Mouse (Mus musculus) layer of hippocampus, adult 2 months (tissue): ENCODE results near the gene Slc7a5. TPM values are rescaled to one million over a fixed set of nuclear protein-coding genes. Genes with fewer than 3 reads are reported as not detected.

ENCODE experiments used
- DNase-seq, 2 experiments: peaks; one replicate each; pipeline ENCODE4 v3.0.0; 2022; ENCODE audit warnings: low spot score in 2 of 2
- H3K27ac ChIP-seq: fragments of 200-600 bp; 2 replicates; pipeline ENCODE4 v1.8.1; 2022
- H3K4me3 ChIP-seq: fragments of 200-600 bp; 2 replicates; pipeline ENCODE4 v1.8.1; 2022; ENCODE audit warnings: mild to moderate bottlenecking
- CTCF ChIP-seq: fragments of 200-600 bp; conservative IDR thresholded peaks from 2 replicates; pipeline ENCODE4 v1.8.1; 2022; ENCODE audit warnings: antibody characterized with exemption, mild to moderate bottlenecking, moderate library complexity
- long read RNA-seq, 2 experiments: library from polyadenylated mRNA; stranded (forward); transcript quantifications; one replicate each; pipeline ENCODE4 v2.0.0; 2021; ENCODE audit warnings: borderline mapping rate in 2 of 2
- total RNA-seq, 2 experiments: library from RNA; stranded (reverse); gene quantifications; 2 replicates each; pipeline ENCODE4 v1.2.3; 2021

Slc7a5 gene
- 10 to 100 TPM; 66.5 to 68.7 TPM for total RNA-seq
- long read RNA-seq, experiment 1, transcript Slc7a5-201 (10 exons, 3,517 nt), result major isoform, 40 of 56 reads
- long read RNA-seq, experiment 1, partial matches to known transcripts, result 4 of 56 reads
- long read RNA-seq, experiment 1, other reads (novel, unspliced or antisense), result 12 of 56 reads
- long read RNA-seq, experiment 2, transcript Slc7a5-201 (10 exons, 3,517 nt), result major isoform, 75 of 89 reads
- long read RNA-seq, experiment 2, partial matches to known transcripts, result 3 of 89 reads
- long read RNA-seq, experiment 2, other reads (novel, unspliced or antisense), result 10 of 89 reads

DNA sequence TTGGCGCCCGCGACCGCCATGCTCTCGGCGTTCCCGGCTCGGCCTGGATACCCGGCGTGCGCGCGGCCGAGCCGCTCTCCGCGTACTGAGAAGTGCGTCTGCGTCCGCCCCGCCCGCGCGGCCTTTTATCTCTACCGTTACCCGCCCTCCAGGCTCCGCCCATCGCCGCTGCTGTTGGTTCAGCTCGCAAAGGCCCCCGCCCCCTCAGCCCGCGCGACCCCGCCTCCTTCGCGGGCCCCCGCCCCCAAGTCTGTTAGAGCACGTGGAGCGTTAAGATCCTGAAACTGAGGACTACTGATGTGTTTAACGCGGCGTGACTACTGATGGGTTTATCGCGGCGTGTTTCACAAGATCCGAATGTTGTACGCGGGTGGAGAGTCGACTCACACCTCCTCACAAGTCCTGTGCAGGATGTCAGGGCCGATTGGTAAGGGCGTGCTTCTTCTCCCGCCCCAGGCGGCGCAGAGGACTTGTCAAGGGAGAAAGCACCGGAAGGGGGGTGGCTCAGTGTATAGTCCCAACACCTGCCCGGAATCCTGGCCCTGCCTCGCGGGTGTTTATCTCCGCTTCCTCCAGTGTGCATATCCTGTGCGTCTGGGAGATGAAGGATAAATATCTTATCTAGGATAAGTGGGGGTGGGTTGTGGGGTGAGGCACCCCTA, at the start of gene Slc7a5:
Gene Slc7a5 (minus strand): TSS at position 108 of the 662 bp plus-strand sequence.
- peak within 1 kb of the TSS; percentile 87 for H3K27ac ChIP-seq
- no peak for TF ChIP-seq CTCF
- peak; percentile 94 to 97 for DNase-seq
- peak within 1 kb of the TSS; percentile 62 for H3K4me3 ChIP-seq

DNA sequence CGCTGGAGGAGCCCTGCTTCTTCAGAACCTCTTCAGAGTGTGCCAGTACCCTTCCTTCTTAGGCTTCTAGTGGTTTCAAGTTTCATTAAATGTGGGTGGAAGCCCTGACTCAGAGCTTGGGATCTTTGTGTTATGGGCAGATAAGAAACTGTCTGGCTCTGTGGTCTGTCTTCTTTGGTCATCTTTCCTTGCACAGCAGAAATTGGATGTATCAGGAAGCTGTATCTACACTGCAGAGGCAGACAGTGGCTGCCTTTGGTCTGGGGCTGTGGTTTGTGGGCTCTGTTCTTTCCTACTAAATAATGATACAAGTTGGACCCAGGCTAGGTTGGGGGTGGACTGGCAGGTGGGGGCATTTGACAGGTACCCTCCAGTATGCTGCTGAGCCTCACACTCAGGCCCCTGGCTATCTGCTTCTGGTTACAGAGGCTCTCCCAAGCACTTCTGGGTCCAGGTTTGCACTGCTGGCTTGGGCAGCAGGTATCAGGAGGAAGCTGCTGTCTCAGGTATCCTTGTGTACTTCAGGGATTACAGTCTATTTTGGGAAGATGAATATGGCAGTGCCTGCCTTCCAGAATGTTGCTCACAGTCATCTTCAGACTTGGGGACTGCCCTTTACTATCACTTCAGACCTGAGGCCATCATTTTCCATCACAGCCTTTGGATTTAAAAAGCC, 48.5 kb upstream of the Slc7a5 start:
- DNase-seq, result no peak
- Histone ChIP-seq H3K4me3 (no peak overlapping the region), H3K27ac (no peak overlapping the region)
- TF ChIP-seq CTCF, result no peak

DNA sequence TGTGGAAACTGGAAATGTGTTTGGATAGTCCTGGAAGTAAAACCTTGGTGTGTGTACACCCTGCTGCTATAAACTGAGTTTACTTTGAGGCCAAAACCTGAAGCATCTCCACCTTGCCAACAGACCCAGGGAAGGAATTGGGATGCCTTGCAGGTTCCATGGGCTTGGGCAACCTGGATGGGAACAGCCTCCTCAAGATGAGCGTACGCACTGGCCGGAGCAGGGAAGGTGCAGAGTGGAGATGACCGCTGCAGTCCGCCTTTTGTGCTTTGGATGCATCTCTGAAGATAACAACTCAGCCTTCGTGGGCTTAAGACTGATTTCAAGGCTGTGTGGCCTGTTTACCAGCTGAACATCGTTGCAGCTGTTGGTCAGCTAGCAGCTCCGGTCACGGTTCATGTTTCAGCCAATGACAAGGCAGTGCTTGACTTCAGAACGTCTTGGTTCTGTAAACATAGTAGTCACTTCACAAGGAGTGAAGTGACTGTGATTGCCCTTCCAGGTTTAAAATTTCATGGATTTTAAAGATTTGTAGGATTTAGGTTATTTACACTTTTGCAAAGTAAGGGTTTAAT, 47.6 kb upstream of the Slc7a5 start:
- no peak overlapping the region for H3K4me3 ChIP-seq
- TF ChIP-seq CTCF, result no peak

DNA sequence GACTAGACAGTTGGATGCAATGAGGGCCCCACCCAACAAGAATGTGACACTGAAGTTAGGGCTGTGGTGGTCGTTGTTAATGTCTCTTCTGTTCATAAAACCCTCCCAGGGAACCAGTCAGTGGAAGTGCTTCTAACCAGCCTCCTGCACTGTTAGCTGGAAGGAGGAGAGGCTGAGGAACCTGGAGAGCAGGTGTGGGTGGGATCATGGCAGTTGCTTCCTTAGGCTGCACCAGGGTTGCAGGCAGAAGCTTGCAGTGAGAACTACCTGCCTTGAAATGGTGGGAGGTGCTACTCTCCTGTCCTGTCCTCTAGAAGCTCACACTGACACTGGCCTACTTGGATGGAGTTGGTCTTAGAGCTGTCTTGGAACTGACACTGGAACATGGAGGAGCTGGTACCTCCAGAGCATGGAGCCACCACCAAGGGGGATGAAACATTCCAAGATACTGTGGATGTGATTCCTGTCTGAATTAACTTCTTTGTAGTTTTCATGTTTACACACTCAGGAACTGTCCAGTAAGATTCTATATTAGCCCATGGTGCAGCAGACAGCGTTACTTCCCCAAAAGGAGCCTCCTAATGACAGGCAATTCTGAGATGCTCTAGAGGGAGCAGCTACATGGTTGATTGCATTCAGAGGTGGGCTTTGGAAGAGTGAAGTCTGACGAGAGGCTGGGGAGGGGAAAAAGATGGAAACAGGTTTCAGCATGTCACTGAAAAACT, 46.5 kb upstream of the Slc7a5 start:
- DNase-seq, result no peak
- no peak for TF ChIP-seq CTCF
- Histone ChIP-seq H3K4me3 (no peak overlapping the region), H3K27ac (no peak overlapping the region)

More for the DNA sequence above, 47.6 kb upstream of the Slc7a5 start:
- DNase-seq, result no peak
- H3K27ac ChIP-seq, result no peak overlapping the region

DNA sequence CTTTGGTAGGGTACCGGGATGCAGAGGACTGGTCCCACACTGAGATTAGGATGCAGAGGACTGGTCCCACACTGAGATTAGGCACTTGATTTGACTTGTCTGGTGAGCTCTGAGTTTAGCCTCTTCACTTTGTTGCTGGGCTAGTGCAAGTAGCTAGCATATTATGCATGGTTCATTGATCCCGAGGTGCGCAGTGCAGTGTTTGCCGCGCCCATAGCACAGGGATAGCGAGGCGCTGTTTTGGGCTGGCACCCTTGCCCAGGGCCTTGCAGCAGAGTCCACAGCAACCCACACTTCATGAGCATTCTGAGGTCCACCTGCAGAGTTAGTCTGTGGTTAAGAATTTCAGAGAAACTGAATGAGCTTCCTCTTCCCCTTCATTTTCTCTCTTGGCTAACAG, 45.3 kb upstream of the Slc7a5 start:
- no peak for DNase-seq
- no peak for TF ChIP-seq CTCF
- no peak overlapping the region for H3K27ac ChIP-seq
- H3K4me3 ChIP-seq, result no peak overlapping the region

DNA sequence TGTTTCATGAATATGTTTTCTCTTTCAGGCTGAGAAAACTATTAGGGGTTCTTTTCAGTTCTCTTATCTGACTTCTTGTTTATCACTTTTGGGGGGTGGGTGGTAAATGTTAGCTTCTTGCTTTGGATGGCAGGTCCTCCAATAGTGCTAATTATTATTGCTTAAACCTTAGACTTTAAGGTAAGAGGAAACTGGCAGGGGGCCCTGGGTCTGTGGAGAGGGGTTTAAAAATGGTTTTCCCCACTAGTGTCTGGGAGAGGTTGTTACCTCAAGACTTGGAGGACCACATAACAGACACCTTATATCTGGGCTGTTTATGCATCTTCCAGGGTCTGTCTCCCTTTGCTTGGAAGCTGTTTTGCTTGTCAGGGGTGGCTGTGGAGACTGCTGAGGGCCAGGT, 44.6 kb upstream of the Slc7a5 start:
- DNase-seq, result no peak
- Histone ChIP-seq H3K4me3 (peak overlapping the region; percentile 66; the same call in 1 of the 2 replicates), H3K27ac (no peak overlapping the region)
- TF ChIP-seq CTCF, result no peak

DNA sequence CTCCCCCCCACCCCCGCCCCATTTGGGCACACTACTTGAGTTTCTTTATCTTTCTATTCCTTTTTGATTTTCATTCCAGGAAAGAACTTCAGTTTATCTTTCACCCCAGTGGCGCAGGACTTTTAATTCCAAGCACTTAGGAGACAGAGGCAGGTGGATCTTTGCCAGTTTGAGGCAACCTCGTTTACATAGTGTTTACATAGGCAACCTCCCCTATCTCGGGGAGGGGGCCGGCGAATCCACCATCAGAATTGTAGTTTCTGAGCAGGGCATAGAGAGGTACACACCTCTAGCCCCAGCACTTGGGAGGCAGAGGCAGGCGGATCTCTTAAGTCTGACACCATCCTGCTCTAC, 44.1 kb upstream of the Slc7a5 start:
- Histone ChIP-seq H3K27ac (no peak overlapping the region), H3K4me3 (peak overlapping the region; percentile 66)
- no peak for DNase-seq
- TF ChIP-seq CTCF, result no peak

DNA sequence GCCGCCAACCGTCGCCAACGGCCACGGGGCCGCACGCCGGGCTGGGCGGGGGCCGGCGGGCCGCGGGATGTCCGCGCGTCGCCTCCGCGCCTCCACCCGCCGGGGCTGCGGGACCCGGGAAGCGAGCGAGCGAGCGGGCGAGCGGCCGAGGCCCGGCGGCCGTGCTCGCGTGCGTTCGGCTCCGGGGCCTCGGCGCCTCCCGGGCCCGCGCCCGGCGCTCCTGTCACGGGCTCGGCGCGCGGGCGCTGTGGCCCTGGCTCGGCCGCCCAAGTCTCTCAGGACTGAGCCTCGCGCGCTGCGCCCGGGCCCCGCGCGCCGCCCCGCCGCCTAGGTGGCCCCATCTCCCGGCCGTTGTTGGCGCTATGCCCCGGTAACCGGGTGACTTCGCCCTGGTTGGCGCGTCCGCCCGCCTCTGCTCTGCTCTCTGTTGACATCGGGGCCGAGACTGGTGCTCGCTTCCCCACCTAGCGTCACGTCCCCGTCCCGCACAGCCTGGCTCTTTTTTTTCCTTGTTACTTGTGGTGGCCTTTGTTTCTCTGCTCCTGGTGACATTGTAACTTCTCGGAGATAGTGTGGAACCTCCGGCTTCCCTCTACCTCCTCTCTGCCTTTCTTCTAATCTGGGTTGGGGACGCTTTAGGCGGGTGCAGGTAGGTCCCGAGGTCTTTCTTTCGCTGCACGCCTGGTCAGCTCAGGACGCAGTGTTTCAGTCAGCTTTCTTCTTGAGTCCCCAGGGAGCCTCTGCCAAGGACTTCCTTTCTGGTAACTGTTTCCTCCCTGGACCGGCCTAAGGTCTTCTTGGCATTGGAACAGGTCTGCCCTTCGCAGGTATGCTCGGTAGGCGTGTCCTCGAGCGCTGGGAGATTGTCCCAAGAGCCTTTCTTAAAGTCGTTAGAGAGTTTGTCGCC, 43.5 kb upstream of the Slc7a5 start:
- peak overlapping the region; percentile 99 for H3K27ac ChIP-seq
- peak; percentile 54 for TF ChIP-seq CTCF
- peak in 1 of 2 experiments; percentile 58 for DNase-seq
- H3K4me3 ChIP-seq, result peak overlapping the region; percentile 66

DNA sequence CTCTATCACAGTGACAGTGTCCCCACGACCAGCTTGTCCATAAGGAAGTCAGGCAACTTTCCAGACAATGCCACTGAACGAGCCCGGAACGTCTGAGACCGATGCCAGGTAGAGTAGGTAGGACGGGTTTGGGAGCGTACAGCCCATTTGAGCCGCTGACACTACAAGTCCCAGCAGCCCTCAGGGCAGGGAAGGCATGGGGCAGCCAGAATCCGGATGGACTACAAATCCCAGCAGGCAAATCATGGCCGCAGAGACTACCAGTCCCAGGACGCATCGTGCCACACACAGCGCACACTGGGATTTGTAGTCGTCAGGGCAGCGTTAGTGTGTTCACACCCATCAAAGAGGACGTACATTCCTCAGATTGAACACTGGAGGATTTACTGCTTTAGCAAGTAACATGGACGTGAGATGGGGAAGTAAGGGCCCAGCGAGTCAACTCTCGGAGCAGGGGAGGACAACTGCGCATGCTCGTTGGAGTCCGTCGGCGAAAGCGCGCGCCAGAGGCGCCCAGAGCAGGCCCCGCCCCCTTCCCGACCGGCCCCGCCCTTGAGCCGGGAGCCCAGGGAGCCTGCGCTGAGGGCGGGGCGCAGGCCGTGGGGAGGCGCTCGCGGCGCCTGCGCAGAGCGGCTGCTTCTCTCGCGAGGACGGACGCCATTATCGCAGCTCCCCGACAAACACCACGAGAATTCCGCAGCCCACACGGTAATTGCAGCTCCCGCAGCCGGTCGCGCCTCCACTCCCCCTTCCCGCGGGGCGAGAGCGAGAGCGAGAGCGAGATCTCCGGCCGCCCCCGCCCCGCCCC, 42.7 kb upstream of the Slc7a5 start:
- DNase-seq, result peak; percentile 98
- no peak for TF ChIP-seq CTCF
- H3K27ac ChIP-seq, result peak overlapping the region; percentile 99
- H3K4me3 ChIP-seq, result peak overlapping the region; percentile 66

DNA sequence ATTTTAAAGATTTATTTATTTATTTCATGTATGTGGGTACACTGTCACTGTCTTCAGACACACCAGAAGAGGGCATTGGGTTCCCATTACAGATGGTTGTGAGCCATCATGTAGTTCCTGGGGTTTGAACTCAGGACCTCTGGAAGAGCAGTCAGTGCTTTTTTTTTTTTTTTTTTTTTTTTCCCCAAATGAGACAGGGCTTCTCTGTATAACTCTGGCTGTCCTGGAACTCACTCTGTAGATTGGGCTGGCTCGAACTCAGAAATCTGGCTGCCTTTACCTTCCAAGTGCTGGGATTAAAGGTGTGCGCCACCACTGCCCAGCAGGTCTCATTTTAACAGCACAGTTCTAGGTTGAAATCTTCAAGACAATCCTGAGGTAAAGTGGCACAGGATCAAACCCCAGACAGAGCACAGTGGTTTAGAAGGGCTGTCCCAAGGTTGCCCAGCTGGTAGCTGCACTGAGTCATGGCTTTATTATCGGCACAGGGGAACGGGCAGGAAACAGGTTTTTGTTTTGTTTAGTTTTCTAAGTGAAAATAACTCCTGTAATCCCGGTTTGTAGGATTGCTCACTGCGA, 41.8 kb upstream of the Slc7a5 start, which contains the start of gene Banp:
Gene Banp (plus strand): TSS at position 529 of the 579 bp plus-strand sequence.
- TF ChIP-seq CTCF, result no peak
- no peak for DNase-seq
- H3K27ac ChIP-seq, result peak within 1 kb of the TSS; percentile 99
- peak within 1 kb of the TSS; percentile 66 for H3K4me3 ChIP-seq
